Mouse (Mus musculus): ENCODE results near the gene Cd300ld5. TPM values are rescaled to one million over a fixed set of nuclear protein-coding genes. Genes with fewer than 3 reads are reported as not detected.
"Not testable (repeated sequence)": the region's sequence is repeated elsewhere in the genome, so short reads cannot be mapped to it uniquely, and the experiment has no call there.

The Cd300ld5 gene
- polyA plus RNA-seq (2016; fragmentation: Nextera tagmentation; extraction: Ambion mirVana), result not detected in 2 replicates

- not testable (repeated sequence) for H3K9me3 ChIP-seq (replicated peaks); H3K9ac ChIP-seq; H3K4me2 ChIP-seq; H3K4me3 ChIP-seq; H3K27ac ChIP-seq (ENCODE audit: poor library complexity, severe bottlenecking); H3K4me1 ChIP-seq (replicated peaks); H3K36me3 ChIP-seq; ATAC-seq (ENCODE audit: insufficient number of reproducible peaks, low FRiP score); H3K27me3 ChIP-seq (replicated peaks)
- WGBS, result no CpG with 5 or more reads among the region's 6 CpGs
Observed at GRCm38 (mm10) chr11:115037669-115038068, at the start of gene Cd300ld5. Gene Cd300ld5 (minus strand): TSS chr11:115037769.

- Histone ChIP-seq H3K4me2 (no peak overlapping the region), H3K27ac (ENCODE audit: poor library complexity, severe bottlenecking) (no peak overlapping the region), H3K27me3 (replicated peaks) (peaks cover 59% of the 10 kb centered on the region), H3K4me1 (replicated peaks) (no peaks in the 10 kb centered on the region), H3K9ac (no peak overlapping the region), H3K9me3 (replicated peaks) (peaks cover 4% of the 10 kb centered on the region; the same call in 1 of the 2 replicates), H3K4me3 (no peak overlapping the region), H3K36me3 (no peaks in the 10 kb centered on the region)
- ATAC-seq (ENCODE audit: insufficient number of reproducible peaks, low FRiP score), result no peak
- 57% methylated on average over 7 of the region's 7 CpGs for WGBS
Observed at GRCm38 (mm10) chr11:115086213-115086612, 48.6 kb upstream of the Cd300ld5 start.

DNA sequence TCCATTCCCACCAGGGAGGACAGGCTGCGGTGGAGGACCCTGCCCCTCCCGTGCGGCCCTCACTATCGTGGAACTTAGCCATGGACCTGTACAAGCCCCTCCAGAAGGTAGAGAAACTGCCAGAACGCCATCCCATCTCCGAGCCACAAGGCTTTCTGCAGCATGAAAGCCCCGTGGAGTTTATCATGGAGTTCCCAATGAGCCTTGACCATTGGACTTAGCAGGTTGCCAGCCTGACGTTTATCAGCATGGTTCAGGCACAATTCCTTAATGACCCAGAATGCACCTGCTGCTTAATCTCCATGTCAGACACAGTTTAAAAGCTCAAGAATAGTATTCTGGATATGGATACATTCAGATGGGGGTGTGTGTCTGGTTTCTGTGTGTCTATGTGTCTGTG lies 47.5 kb upstream of the Cd300ld5 start:
- H3K4me3 ChIP-seq, result no peak overlapping the region
- 65% methylated on average over 8 of the region's 8 CpGs for WGBS
- H3K27me3 ChIP-seq (replicated peaks), result peaks cover 47% of the 10 kb centered on the region
- H3K9ac ChIP-seq, result no peak overlapping the region
- no peaks in the 10 kb centered on the region for H3K36me3 ChIP-seq
- no peaks in the 10 kb centered on the region for H3K4me1 ChIP-seq (replicated peaks)
- H3K27ac ChIP-seq (ENCODE audit: poor library complexity, severe bottlenecking), result no peak overlapping the region
- peaks cover 3% of the 10 kb centered on the region; the same call in 1 of the 2 replicates for H3K9me3 ChIP-seq (replicated peaks)
- no peak for ATAC-seq (ENCODE audit: insufficient number of reproducible peaks, low FRiP score)
- H3K4me2 ChIP-seq, result no peak overlapping the region

- Histone ChIP-seq H3K4me1 (replicated peaks) (no peaks in the 10 kb centered on the region), H3K4me2 (no peak overlapping the region), H3K27me3 (replicated peaks) (peaks cover 44% of the 10 kb centered on the region), H3K9me3 (replicated peaks) (no peaks in the 10 kb centered on the region), H3K9ac (no peak overlapping the region), H3K4me3 (no peak overlapping the region), H3K36me3 (no peaks in the 10 kb centered on the region), H3K27ac (ENCODE audit: poor library complexity, severe bottlenecking) (no peak overlapping the region)
- WGBS, result 42% methylated on average over 12 of the region's 12 CpGs
- no peak for ATAC-seq (ENCODE audit: insufficient number of reproducible peaks, low FRiP score)
Observed at GRCm38 (mm10) chr11:115084595-115084994, 47.0 kb upstream of the Cd300ld5 start.

DNA sequence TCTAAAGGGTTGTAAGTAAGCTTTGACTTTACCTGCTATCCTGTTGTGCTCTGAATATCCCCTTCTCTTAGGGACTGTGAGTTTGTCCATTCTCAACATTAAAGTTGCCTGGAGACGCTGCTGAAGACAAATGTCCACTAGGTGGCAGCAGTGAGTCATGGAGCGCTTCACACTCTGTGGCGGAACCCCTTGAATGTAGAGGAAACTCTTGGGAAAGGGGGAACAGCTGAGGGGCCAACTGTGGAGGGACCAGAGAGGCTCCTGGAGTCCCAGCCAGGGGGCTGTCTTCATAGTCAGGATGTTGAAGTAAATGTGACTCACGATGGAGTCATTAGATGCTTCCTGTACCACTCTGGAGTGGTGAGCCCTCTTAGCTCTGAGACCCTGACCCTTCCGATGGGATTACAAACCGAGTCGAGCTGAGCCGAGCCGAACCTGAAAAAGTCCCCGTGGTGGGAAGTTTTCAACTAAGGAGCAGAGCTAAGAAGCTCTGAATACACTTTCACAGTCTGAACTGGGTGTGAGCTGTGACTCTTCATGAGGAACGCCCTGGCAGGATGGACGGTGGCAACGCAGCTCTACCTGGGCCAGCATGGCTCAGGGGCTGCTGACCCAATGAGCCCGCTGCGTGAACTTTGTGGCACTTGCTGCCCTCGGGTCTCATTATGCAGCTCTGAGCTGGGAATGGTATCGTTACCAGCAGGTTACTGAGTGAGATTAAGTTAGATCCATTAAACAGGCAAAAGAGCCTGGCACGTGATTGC lies 46.0 kb upstream of the Cd300ld5 start:
- H3K4me1 ChIP-seq (replicated peaks), result no peaks in the 10 kb centered on the region
- no peak overlapping the region for H3K27ac ChIP-seq (ENCODE audit: poor library complexity, severe bottlenecking)
- H3K27me3 ChIP-seq (replicated peaks), result peaks cover 37% of the 10 kb centered on the region
- WGBS, result 41% methylated on average over 18 of the region's 18 CpGs
- H3K9me3 ChIP-seq (replicated peaks), result no peaks in the 10 kb centered on the region
- H3K4me2 ChIP-seq, result no peak overlapping the region
- peak; percentile 36; the same call in 1 of the 2 replicates for ATAC-seq (ENCODE audit: insufficient number of reproducible peaks, low FRiP score)
- no peak overlapping the region for H3K9ac ChIP-seq
- H3K4me3 ChIP-seq, result no peak overlapping the region
- H3K36me3 ChIP-seq, result no peaks in the 10 kb centered on the region

- no peaks in the 10 kb centered on the region for H3K36me3 ChIP-seq
- H3K27me3 ChIP-seq (replicated peaks), result peaks cover 33% of the 10 kb centered on the region
- H3K4me3 ChIP-seq, result no peak overlapping the region
- no peak for ATAC-seq (ENCODE audit: insufficient number of reproducible peaks, low FRiP score)
- no peak overlapping the region for H3K4me2 ChIP-seq
- H3K9ac ChIP-seq, result no peak overlapping the region
- no peak overlapping the region for H3K27ac ChIP-seq (ENCODE audit: poor library complexity, severe bottlenecking)
- no peaks in the 10 kb centered on the region for H3K9me3 ChIP-seq (replicated peaks)
- H3K4me1 ChIP-seq (replicated peaks), result no peaks in the 10 kb centered on the region
- WGBS, result 66% methylated on average over 6 of the region's 6 CpGs
Observed at GRCm38 (mm10) chr11:115082196-115082595, 44.6 kb upstream of the Cd300ld5 start.

DNA sequence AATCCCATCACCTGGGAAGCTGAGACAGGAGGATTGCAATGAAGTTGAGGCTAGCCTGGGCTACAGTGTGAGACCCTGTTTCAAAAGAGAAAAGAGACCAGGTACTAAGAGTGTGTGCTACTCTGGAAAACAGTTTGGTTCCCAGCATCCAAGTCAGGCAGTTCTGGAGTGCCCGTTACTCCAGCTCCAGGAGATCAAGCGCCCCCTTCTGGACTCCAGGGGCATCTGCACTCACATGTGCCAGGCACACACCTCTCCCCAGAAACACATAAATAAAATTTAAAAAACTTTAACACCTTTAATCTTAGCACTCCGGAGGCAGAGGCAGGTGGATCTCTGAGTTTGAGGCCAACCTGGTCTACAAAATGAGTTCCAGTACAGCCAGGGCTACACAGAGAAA lies 43.8 kb upstream of the Cd300ld5 start:
- H3K9me3 ChIP-seq (replicated peaks), result no peaks in the 10 kb centered on the region
- no peak overlapping the region for H3K4me2 ChIP-seq
- no peak overlapping the region for H3K9ac ChIP-seq
- H3K4me1 ChIP-seq (replicated peaks), result no peaks in the 10 kb centered on the region
- no peak overlapping the region for H3K4me3 ChIP-seq
- H3K27ac ChIP-seq (ENCODE audit: poor library complexity, severe bottlenecking), result no peak overlapping the region
- WGBS, result 62% methylated on average over 3 of the region's 3 CpGs
- no peaks in the 10 kb centered on the region for H3K36me3 ChIP-seq
- no peak for ATAC-seq (ENCODE audit: insufficient number of reproducible peaks, low FRiP score)
- peaks cover 33% of the 10 kb centered on the region for H3K27me3 ChIP-seq (replicated peaks)

DNA sequence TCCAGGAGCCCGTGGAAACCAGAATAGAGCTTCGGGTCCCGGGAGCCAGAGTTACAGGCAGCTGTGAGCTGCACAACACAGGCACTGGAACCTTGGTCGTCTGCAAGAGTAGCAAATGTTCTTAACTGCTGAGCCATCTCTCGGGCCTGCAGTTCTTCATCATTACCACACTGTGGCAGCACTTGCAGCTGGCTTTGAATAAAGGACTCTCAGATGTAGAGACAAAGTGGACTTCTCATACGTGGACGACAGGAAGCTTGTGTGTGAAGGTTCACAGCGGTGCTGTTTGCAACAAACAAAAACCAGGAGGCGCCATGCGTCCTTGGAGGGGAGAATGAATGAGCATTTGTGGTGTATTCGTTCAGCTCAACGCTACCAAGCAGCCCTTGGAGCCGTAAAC lies 43.3 kb upstream of the Cd300ld5 start:
- Histone ChIP-seq H3K4me2 (no peak overlapping the region), H3K9me3 (replicated peaks) (no peaks in the 10 kb centered on the region), H3K4me3 (no peak overlapping the region), H3K27me3 (replicated peaks) (peaks cover 33% of the 10 kb centered on the region), H3K4me1 (replicated peaks) (no peaks in the 10 kb centered on the region), H3K9ac (no peak overlapping the region), H3K36me3 (no peaks in the 10 kb centered on the region), H3K27ac (ENCODE audit: poor library complexity, severe bottlenecking) (no peak overlapping the region)
- 39% methylated on average over 13 of the region's 13 CpGs for WGBS
- no peak for ATAC-seq (ENCODE audit: insufficient number of reproducible peaks, low FRiP score)

GRCm38 (mm10) chr11:115078680-115079079 lies 41.1 kb upstream of the Cd300ld5 start:
- H3K27me3 ChIP-seq (replicated peaks), result peaks cover 12% of the 10 kb centered on the region
- no peaks in the 10 kb centered on the region for H3K9me3 ChIP-seq (replicated peaks)
- no peak overlapping the region for H3K4me2 ChIP-seq
- 66% methylated on average over 5 of the region's 5 CpGs for WGBS
- no peak for ATAC-seq (ENCODE audit: insufficient number of reproducible peaks, low FRiP score)
- no peaks in the 10 kb centered on the region for H3K4me1 ChIP-seq (replicated peaks)
- H3K27ac ChIP-seq (ENCODE audit: poor library complexity, severe bottlenecking), result no peak overlapping the region
- H3K9ac ChIP-seq, result no peak overlapping the region
- no peaks in the 10 kb centered on the region for H3K36me3 ChIP-seq
- H3K4me3 ChIP-seq, result no peak overlapping the region

- Histone ChIP-seq H3K9ac (no peak overlapping the region), H3K9me3 (replicated peaks) (no peaks in the 10 kb centered on the region), H3K27me3 (replicated peaks) (0 out of 2 replicates have a peak, but pooled peaks cover 8% of the 10 kb centered on the region), H3K27ac (ENCODE audit: poor library complexity, severe bottlenecking) (no peak overlapping the region), H3K4me3 (no peak overlapping the region), H3K4me2 (no peak overlapping the region), H3K36me3 (no peaks in the 10 kb centered on the region), H3K4me1 (replicated peaks) (no peaks in the 10 kb centered on the region)
- ATAC-seq (ENCODE audit: insufficient number of reproducible peaks, low FRiP score), result no peak
- 97% methylated on average over 1 of the region's 1 CpGs for WGBS
Observed at GRCm38 (mm10) chr11:115077436-115077835, 39.9 kb upstream of the Cd300ld5 start.

DNA sequence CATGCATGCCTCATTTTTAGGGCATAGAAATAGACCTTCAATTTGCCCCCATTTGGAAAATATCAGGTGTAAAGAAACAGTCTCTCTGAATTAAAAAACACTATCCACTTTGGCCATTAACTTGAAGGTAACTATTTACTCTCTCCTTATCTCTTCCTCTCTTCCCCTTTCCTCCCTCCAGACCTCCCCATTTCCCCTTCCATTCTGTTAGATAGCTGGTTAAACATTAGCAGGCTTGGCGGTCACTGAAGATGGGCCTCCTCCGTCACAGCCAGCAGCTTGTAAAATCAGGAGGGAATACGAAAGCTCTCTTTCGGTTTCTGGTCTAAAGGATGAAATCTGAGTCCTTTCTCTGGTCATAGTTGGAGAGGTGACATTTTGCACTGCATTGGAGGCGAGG lies 38.3 kb upstream of the Cd300ld5 start:
- Histone ChIP-seq H3K9me3 (replicated peaks) (no peaks in the 10 kb centered on the region), H3K4me2 (no peak overlapping the region), H3K4me1 (replicated peaks) (peaks cover 12% of the 10 kb centered on the region), H3K27me3 (replicated peaks) (0 out of 2 replicates have a peak, but pooled peaks cover under 1% of the 10 kb centered on the region), H3K9ac (no peak overlapping the region), H3K36me3 (no peaks in the 10 kb centered on the region), H3K4me3 (no peak overlapping the region), H3K27ac (ENCODE audit: poor library complexity, severe bottlenecking) (no peak overlapping the region)
- WGBS, result 43% methylated on average over 5 of the region's 5 CpGs
- ATAC-seq (ENCODE audit: insufficient number of reproducible peaks, low FRiP score), result no peak

- Histone ChIP-seq H3K4me2 (no peak overlapping the region), H3K9me3 (replicated peaks) (no peaks in the 10 kb centered on the region), H3K4me3 (no peak overlapping the region), H3K4me1 (replicated peaks) (peaks cover 12% of the 10 kb centered on the region), H3K36me3 (no peaks in the 10 kb centered on the region), H3K9ac (no peak overlapping the region), H3K27me3 (replicated peaks) (0 out of 2 replicates have a peak, but pooled peaks cover 4% of the 10 kb centered on the region), H3K27ac (ENCODE audit: poor library complexity, severe bottlenecking) (no peak overlapping the region)
- ATAC-seq (ENCODE audit: insufficient number of reproducible peaks, low FRiP score), result no peak
- WGBS, result 56% methylated on average over 7 of the region's 7 CpGs
Observed at GRCm38 (mm10) chr11:115075407-115075806, 37.8 kb upstream of the Cd300ld5 start.

Data from heart, embryonic 12.5 days (tissue).